Mouse (Mus musculus): ENCODE data around the gene Pdzd7. TPM values are rescaled to one million over a fixed set of nuclear protein-coding genes. Genes with fewer than 3 reads are reported as not detected.

Gene Pdzd7
- 0.21 and 0.48 TPM in 2 replicates for polyA plus RNA-seq (2015; fragmentation: Nextera tagmentation; extraction: Ambion mirVana)

GRCm38 (mm10) chr19:45045651-45046050 lies at the start of gene Pdzd7:
TSS of gene Pdzd7 (minus strand) at chr19:45045717.
- H3K9me3 ChIP-seq (replicated peaks; ENCODE audit: control insufficient read depth, low read length): no peaks in the 10 kb centered on the region
- peaks cover 9% of the 10 kb centered on the region for H3K27me3 ChIP-seq (ENCODE audit: control insufficient read depth, insufficient read depth, low read length)
- peaks cover 21% of the 10 kb centered on the region; the same call in 1 of the 2 replicates for H3K4me1 ChIP-seq (ENCODE audit: control insufficient read depth, insufficient read depth, low read length)
- no peaks in the 10 kb centered on the region for H3K36me3 ChIP-seq (ENCODE audit: control insufficient read depth, insufficient read depth, low read length)
- H3K4me3 ChIP-seq (replicated peaks; ENCODE audit: low read length): peak within 1 kb of the TSS; percentile 62
- H3K4me2 ChIP-seq (ENCODE audit: low read depth, low read length): peak within 1 kb of the TSS; percentile 71
- H3K9ac ChIP-seq (ENCODE audit: low read length): peak within 1 kb of the TSS; percentile 77
- no peak for ATAC-seq (ENCODE audit: insufficient read depth, low FRiP score)
- no peak within 1 kb of the TSS for H3K27ac ChIP-seq (ENCODE audit: low read length)
- 74% methylated on average over 5 of the region's 5 CpGs for WGBS

- H3K4me2 ChIP-seq (ENCODE audit: low read depth, low read length): no peak overlapping the region
- peaks cover 72% of the 10 kb centered on the region for H3K27me3 ChIP-seq (ENCODE audit: control insufficient read depth, insufficient read depth, low read length)
- no peak overlapping the region for H3K4me3 ChIP-seq (replicated peaks; ENCODE audit: low read length)
- H3K27ac ChIP-seq (ENCODE audit: low read length): no peak overlapping the region
- H3K4me1 ChIP-seq (ENCODE audit: control insufficient read depth, insufficient read depth, low read length): peaks cover 18% of the 10 kb centered on the region
- WGBS: 16% methylated on average over 11 of the region's 11 CpGs
- no peak overlapping the region for H3K9ac ChIP-seq (ENCODE audit: low read length)
- H3K9me3 ChIP-seq (replicated peaks; ENCODE audit: control insufficient read depth, low read length): no peaks in the 10 kb centered on the region
- H3K36me3 ChIP-seq (ENCODE audit: control insufficient read depth, insufficient read depth, low read length): no peaks in the 10 kb centered on the region
- ATAC-seq (ENCODE audit: insufficient read depth, low FRiP score): no peak
Observed at GRCm38 (mm10) chr19:45081841-45082550, 36.5 kb upstream of the Pdzd7 start.

GRCm38 (mm10) chr19:45081279-45081678 lies 35.8 kb upstream of the Pdzd7 start:
- no peak overlapping the region for H3K4me3 ChIP-seq (replicated peaks; ENCODE audit: low read length)
- H3K27me3 ChIP-seq (ENCODE audit: control insufficient read depth, insufficient read depth, low read length): peaks cover 72% of the 10 kb centered on the region
- H3K4me1 ChIP-seq (ENCODE audit: control insufficient read depth, insufficient read depth, low read length): peaks cover 25% of the 10 kb centered on the region
- WGBS: 2% methylated on average over 5 of the region's 5 CpGs
- H3K9me3 ChIP-seq (replicated peaks; ENCODE audit: control insufficient read depth, low read length): no peaks in the 10 kb centered on the region
- H3K9ac ChIP-seq (ENCODE audit: low read length): no peak overlapping the region
- H3K36me3 ChIP-seq (ENCODE audit: control insufficient read depth, insufficient read depth, low read length): no peaks in the 10 kb centered on the region
- no peak for ATAC-seq (ENCODE audit: insufficient read depth, low FRiP score)
- H3K4me2 ChIP-seq (ENCODE audit: low read depth, low read length): peak overlapping the region; percentile 70; the same call in 1 of the 2 replicates
- H3K27ac ChIP-seq (ENCODE audit: low read length): no peak overlapping the region

- H3K27ac ChIP-seq (ENCODE audit: low read length): no peak overlapping the region
- no peaks in the 10 kb centered on the region for H3K36me3 ChIP-seq (ENCODE audit: control insufficient read depth, insufficient read depth, low read length)
- H3K27me3 ChIP-seq (ENCODE audit: control insufficient read depth, insufficient read depth, low read length): peaks cover 69% of the 10 kb centered on the region
- H3K4me2 ChIP-seq (ENCODE audit: low read depth, low read length): peak overlapping the region; percentile 70
- peaks cover 30% of the 10 kb centered on the region for H3K4me1 ChIP-seq (ENCODE audit: control insufficient read depth, insufficient read depth, low read length)
- H3K9ac ChIP-seq (ENCODE audit: low read length): peak overlapping the region; percentile 63
- peak overlapping the region; percentile 40 for H3K4me3 ChIP-seq (replicated peaks; ENCODE audit: low read length)
- 2% methylated on average over 17 of the region's 17 CpGs for WGBS
- no peak for ATAC-seq (ENCODE audit: insufficient read depth, low FRiP score)
- H3K9me3 ChIP-seq (replicated peaks; ENCODE audit: control insufficient read depth, low read length): no peaks in the 10 kb centered on the region
Observed at GRCm38 (mm10) chr19:45080711-45081110, 35.2 kb upstream of the Pdzd7 start.

GRCm38 (mm10) chr19:45079769-45080515 lies 34.4 kb upstream of the Pdzd7 start:
- peaks cover 65% of the 10 kb centered on the region for H3K27me3 ChIP-seq (ENCODE audit: control insufficient read depth, insufficient read depth, low read length)
- under 1% methylated on average over 45 of the region's 45 CpGs for WGBS
- no peaks in the 10 kb centered on the region for H3K9me3 ChIP-seq (replicated peaks; ENCODE audit: control insufficient read depth, low read length)
- H3K4me2 ChIP-seq (ENCODE audit: low read depth, low read length): peak overlapping the region; percentile 70
- H3K27ac ChIP-seq (ENCODE audit: low read length): no peak overlapping the region
- peak overlapping the region; percentile 40 for H3K4me3 ChIP-seq (replicated peaks; ENCODE audit: low read length)
- peaks cover 34% of the 10 kb centered on the region for H3K4me1 ChIP-seq (ENCODE audit: control insufficient read depth, insufficient read depth, low read length)
- H3K36me3 ChIP-seq (ENCODE audit: control insufficient read depth, insufficient read depth, low read length): no peaks in the 10 kb centered on the region
- peak overlapping the region; percentile 63 for H3K9ac ChIP-seq (ENCODE audit: low read length)
- peak; percentile 21; the same call in 1 of the 2 replicates for ATAC-seq (ENCODE audit: insufficient read depth, low FRiP score)

- H3K36me3 ChIP-seq (ENCODE audit: control insufficient read depth, insufficient read depth, low read length): no peaks in the 10 kb centered on the region
- H3K27ac ChIP-seq (ENCODE audit: low read length): no peak overlapping the region; the same call in 1 of the 2 replicates
- H3K4me3 ChIP-seq (replicated peaks; ENCODE audit: low read length): peak overlapping the region; percentile 75
- peaks cover 34% of the 10 kb centered on the region for H3K4me1 ChIP-seq (ENCODE audit: control insufficient read depth, insufficient read depth, low read length)
- no peak overlapping the region for H3K9ac ChIP-seq (ENCODE audit: low read length)
- peaks cover 62% of the 10 kb centered on the region for H3K27me3 ChIP-seq (ENCODE audit: control insufficient read depth, insufficient read depth, low read length)
- no peak; the same call in 1 of the 2 replicates for ATAC-seq (ENCODE audit: insufficient read depth, low FRiP score)
- H3K9me3 ChIP-seq (replicated peaks; ENCODE audit: control insufficient read depth, low read length): no peaks in the 10 kb centered on the region
- WGBS: 10% methylated on average over 17 of the region's 17 CpGs
- H3K4me2 ChIP-seq (ENCODE audit: low read depth, low read length): peak overlapping the region; percentile 70
Observed at GRCm38 (mm10) chr19:45078971-45079764, 33.7 kb upstream of the Pdzd7 start.

- no peak overlapping the region for H3K27ac ChIP-seq (ENCODE audit: low read length)
- no peak for ATAC-seq (ENCODE audit: insufficient read depth, low FRiP score)
- peak overlapping the region; percentile 75 for H3K4me3 ChIP-seq (replicated peaks; ENCODE audit: low read length)
- H3K27me3 ChIP-seq (ENCODE audit: control insufficient read depth, insufficient read depth, low read length): peaks cover 58% of the 10 kb centered on the region
- peaks cover 34% of the 10 kb centered on the region for H3K4me1 ChIP-seq (ENCODE audit: control insufficient read depth, insufficient read depth, low read length)
- peak overlapping the region; percentile 26; the same call in 1 of the 2 replicates for H3K9ac ChIP-seq (ENCODE audit: low read length)
- H3K36me3 ChIP-seq (ENCODE audit: control insufficient read depth, insufficient read depth, low read length): no peaks in the 10 kb centered on the region
- H3K4me2 ChIP-seq (ENCODE audit: low read depth, low read length): no peak overlapping the region
- 10% methylated on average over 20 of the region's 20 CpGs for WGBS
- no peaks in the 10 kb centered on the region for H3K9me3 ChIP-seq (replicated peaks; ENCODE audit: control insufficient read depth, low read length)
Observed at GRCm38 (mm10) chr19:45077742-45078645, 32.5 kb upstream of the Pdzd7 start.

Data from stomach, embryonic 16.5 days (tissue).